Mouse (Mus musculus) natural killer cell, adult 2 months (primary cell): ENCODE data around the gene Tmem132d.

Source experiments
- DNase-seq, 2 experiments: peaks; one replicate each; pipeline ENCODE4 v3.0.0; 2022; ENCODE audit warnings: low spot score in 2 of 2

Tmem132d gene

GRCm38 (mm10) chr5:127937914-127938313 is 495.0 kb downstream of the Tmem132d start:
- no peak for DNase-seq

GRCm38 (mm10) chr5:127929687-127930086 is 503.2 kb downstream of the Tmem132d start:
- no peak for DNase-seq

DNA sequence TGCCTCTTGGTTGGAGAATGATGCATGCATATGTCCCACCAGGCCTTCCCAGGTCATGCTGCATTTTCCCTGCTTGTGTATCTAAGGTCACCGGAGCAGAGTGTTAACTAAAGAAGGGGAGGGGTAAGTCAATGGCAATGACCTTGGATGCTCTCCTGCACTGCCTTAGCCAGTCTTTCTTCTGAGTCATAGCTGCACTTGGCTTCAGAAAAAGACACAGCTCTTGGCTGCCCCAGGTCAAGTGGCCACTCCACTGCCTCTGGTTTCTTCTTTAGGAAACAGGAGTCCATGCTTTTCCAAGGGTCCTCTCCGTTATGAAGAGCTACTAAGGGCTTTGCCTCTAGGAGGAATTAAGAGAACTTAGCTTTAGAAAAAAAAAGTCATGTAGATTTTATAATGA is 506.2 kb downstream of the Tmem132d start:
- no peak for DNase-seq

DNA sequence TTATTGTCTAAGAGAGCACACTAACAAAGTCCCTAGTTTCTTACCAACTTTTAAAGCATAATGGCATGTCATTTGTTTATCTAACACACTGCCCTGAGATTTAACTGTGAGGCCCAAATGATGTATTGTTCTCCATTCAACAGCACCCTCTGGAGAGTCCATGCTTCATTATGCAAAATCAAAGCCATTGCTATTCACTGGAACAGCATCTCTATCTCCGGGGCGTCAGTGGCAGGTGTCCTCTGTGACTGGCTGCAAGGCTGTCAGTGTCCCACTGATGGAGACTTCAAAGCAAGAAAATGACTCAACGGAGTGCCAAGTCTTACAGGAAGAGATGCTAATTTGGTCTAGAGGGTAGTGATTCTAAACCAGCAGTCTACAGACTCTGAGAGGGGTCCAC is 508.8 kb downstream of the Tmem132d start:
- no peak for DNase-seq

DNA sequence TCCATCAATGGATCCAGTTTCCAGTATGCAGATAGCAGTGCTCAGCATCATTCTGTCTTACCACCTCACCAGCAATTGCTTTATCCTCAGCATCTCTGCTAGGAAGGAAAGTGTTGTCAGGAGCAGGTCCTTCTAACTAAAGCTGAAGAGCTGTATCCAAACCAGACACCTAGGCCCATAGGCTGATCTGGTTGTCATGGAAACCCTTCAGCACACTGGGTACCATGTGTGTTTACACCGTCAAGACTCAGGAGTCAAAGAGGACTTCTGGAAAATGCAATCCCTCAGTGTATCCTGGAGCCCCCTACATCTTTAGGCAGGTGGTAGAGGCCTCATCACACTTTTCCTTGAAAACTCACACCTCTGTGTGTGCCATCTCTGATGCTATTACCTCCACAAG is 513.7 kb downstream of the Tmem132d start:
- DNase-seq: no peak

GRCm38 (mm10) chr5:127918376-127918775 is 514.5 kb downstream of the Tmem132d start:
- DNase-seq: no peak

GRCm38 (mm10) chr5:127914157-127914556 is 518.7 kb downstream of the Tmem132d start:
- DNase-seq: no peak

- DNase-seq: no peak
These were observed 521.3 kb downstream of the Tmem132d start for GRCm38 (mm10) chr5:127911603-127912002.

GRCm38 (mm10) chr5:127910356-127910755 is 522.5 kb downstream of the Tmem132d start:
- no peak for DNase-seq

DNA sequence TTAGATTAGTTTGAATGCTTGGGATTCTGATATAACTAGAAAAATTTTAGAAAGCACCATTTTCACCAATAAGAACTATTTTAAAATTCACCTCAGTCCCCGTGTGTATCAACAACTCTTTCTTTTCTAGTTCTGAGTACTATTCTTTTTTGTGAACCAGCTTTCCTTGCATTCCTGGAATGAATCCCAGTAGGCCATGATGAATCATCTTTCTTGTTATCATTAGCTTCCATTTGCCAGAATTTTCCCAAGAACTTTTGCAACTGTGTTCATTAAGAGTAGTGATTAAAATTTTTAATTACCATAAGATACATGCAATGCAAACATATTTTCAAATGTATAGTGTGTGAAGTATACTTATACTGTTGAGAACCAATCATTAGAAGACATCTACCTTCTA is 537.7 kb downstream of the Tmem132d start:
- no peak for DNase-seq

- DNase-seq: no peak
These were observed 547.0 kb downstream of the Tmem132d start for GRCm38 (mm10) chr5:127885566-127886505.

GRCm38 (mm10) chr5:127883021-127883420 is 549.9 kb downstream of the Tmem132d start:
- no peak for DNase-seq

- no peak for DNase-seq
These were observed 558.4 kb downstream of the Tmem132d start for GRCm38 (mm10) chr5:127874461-127874860.

DNA sequence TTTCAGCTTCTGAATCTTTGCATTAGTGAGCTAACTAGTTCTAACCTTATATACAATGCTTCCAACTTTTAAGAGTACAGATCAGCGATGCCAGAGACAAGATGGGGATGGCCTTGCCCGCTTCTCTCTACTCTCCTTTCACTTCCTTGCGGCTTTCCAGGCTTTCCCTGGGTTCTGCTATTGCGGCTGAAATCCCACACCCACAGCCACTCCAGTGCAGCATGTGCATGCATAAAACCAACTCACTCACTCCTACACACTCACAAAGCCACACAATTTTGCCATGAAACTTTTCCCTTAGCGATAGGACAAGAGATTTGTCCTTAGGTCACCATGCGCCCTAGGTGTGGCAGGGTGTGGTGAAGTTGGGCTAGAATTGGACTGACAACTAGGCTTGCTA is 567.7 kb downstream of the Tmem132d start:
- DNase-seq: no peak

GRCm38 (mm10) chr5:127859719-127860118 is 573.2 kb downstream of the Tmem132d start:
- DNase-seq: no peak

DNA sequence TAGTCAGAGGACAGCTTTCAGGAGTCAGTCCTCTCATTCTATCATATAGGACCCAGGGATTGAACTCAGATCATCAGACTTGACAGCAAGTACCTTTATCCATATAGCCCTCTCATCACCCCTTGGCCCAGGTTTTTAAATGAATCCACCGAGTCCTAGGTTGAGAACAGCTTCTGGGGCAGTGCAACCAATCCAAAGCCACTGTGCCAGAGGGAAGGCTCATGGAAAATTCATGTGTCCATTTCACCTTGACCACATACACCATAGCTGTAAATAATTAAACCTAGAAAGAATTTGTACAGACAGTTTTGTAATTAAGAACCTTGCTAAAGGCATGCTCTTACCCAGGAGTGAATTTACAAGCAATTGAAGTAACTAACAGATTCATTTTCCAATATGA is 580.6 kb downstream of the Tmem132d start:
- DNase-seq: no peak

- no peak for DNase-seq
These were observed 601.1 kb downstream of the Tmem132d start for GRCm38 (mm10) chr5:127831791-127832190.

GRCm38 (mm10) chr5:127830831-127831230 is 602.0 kb downstream of the Tmem132d start:
- DNase-seq: no peak

DNA sequence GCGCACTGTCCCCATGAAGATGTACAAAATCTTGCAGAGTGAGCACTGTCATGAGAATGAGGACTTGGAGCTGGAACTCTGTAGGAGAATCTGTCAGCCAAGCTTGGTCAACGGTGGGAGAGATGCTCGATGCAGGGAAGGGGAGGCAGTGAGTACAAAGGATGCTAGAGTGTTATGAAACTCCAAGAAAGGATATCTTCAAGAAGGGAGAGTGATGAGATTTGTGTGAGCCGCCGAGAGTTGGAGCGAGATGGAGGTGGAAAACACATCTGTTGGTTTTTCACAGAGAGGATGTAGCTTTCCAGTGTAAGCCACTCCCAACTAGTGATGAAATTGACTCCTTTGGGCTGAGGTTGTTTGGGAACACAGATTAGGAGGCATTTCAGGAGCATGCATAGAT is 604.1 kb downstream of the Tmem132d start:
- no peak for DNase-seq

GRCm38 (mm10) chr5:127821960-127822359 is 610.9 kb downstream of the Tmem132d start:
- DNase-seq: no peak

GRCm38 (mm10) chr5:127815292-127815691 is 617.6 kb downstream of the Tmem132d start:
- DNase-seq: no peak

DNA sequence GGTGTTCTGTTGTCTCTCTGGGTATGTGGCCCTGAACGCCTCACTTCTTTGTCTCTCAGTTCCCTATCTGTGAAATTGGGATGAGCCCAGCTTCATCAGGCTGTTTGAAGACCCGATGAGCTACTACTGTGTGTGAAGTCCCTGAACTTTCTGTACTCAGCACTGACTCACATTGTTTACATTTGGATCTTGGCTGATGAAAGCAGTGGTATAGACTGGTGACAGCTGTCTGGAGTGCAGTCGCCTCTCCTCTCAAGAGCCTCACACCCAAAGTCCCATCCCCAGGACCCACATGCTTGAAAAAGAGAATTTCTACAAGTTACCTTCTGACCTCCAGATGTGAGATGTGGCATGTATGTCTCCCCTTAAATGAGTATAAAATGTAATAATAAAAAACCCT is 625.5 kb downstream of the Tmem132d start:
- no peak for DNase-seq

DNA sequence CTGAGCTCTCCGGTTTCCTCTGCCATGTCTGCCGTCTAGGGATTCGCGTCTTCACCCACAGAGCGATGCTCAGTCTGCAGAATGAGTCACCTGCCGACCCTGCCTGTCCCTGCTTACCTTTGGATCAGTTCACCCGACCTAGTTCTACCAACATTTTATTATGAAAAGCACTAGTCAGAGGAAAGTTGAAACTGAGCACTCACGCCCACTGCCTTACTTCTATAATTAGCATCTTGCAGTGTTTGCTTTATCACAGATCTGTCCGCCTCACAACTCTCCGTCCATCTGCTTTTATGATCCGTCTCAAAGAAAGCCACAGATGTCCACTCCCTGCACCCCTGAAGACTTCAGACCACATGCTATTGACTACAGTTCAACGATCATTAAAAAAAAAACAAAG is 626.0 kb downstream of the Tmem132d start:
- no peak for DNase-seq

DNA sequence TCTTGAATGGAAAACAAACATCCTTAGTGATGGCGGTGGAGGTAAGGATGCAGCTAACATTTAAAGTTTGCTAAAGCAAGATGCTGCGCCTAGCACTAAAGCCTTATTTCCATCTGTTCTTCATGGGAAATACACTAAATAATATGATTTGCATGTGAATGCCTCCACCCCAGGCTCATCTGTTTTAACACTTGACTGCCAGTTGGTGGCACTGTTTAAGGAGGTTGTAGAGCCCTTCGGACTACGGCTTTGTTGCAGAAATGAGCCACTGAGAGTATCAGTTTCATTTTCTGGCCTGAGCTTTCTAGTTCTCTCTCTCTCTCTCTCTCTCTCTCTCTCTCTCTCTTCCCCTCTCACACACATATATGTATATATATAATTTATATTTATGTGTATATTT is 632.0 kb downstream of the Tmem132d start:
- DNase-seq: no peak
